Mouse (Mus musculus) lung, postnatal 4 days (tissue): ENCODE results near the gene Plk2.
A peak's percentile ranks its signal among the peaks of the same experiment; 100 is the strongest.

Experiments
- DNase-seq, 2 experiments: peaks; one replicate each; pipeline ENCODE4 v3.0.0; 2021

Gene Plk2

GRCm38 (mm10) chr13:110412572-110413209, 17.8 kb downstream of the Plk2 start:
- no peak for DNase-seq

- DNase-seq: no peak
Observed at GRCm38 (mm10) chr13:110418656-110419055, 23.8 kb downstream of the Plk2 start.

- no peak for DNase-seq
Observed at GRCm38 (mm10) chr13:110419640-110420039, 24.8 kb downstream of the Plk2 start.

GRCm38 (mm10) chr13:110422434-110422833, 27.6 kb downstream of the Plk2 start:
- DNase-seq: no peak

- DNase-seq: no peak
Observed at GRCm38 (mm10) chr13:110425512-110426222, 30.8 kb downstream of the Plk2 start.

GRCm38 (mm10) chr13:110431388-110431787, 36.5 kb downstream of the Plk2 start:
- DNase-seq: no peak

- no peak for DNase-seq
Observed at GRCm38 (mm10) chr13:110432062-110432566, 37.3 kb downstream of the Plk2 start.

GRCm38 (mm10) chr13:110432613-110433012, 37.8 kb downstream of the Plk2 start:
- no peak for DNase-seq

GRCm38 (mm10) chr13:110436692-110437091, 41.8 kb downstream of the Plk2 start:
- DNase-seq: no peak

- DNase-seq: no peak
Observed at GRCm38 (mm10) chr13:110438624-110439023, 43.8 kb downstream of the Plk2 start.

GRCm38 (mm10) chr13:110444335-110444734, 49.5 kb downstream of the Plk2 start:
- DNase-seq: no peak

- DNase-seq: peak in 1 of 2 experiments; percentile 16
Observed at GRCm38 (mm10) chr13:110444894-110445293, 50.0 kb downstream of the Plk2 start.

GRCm38 (mm10) chr13:110446434-110446833, 51.6 kb downstream of the Plk2 start:
- DNase-seq: no peak

GRCm38 (mm10) chr13:110450056-110450455, 55.2 kb downstream of the Plk2 start:
- DNase-seq: no peak
